Mouse (Mus musculus) layer of hippocampus, adult 11-12 months (tissue): ENCODE measurements around the gene Homer2.
A peak's percentile ranks its signal among the peaks of the same experiment; 100 is the strongest.

Experiments used
- DNase-seq: peaks from one replicate; pipeline ENCODE4 v3.0.0; 2022; ENCODE audit warnings: low spot score

The Homer2 gene

DNA sequence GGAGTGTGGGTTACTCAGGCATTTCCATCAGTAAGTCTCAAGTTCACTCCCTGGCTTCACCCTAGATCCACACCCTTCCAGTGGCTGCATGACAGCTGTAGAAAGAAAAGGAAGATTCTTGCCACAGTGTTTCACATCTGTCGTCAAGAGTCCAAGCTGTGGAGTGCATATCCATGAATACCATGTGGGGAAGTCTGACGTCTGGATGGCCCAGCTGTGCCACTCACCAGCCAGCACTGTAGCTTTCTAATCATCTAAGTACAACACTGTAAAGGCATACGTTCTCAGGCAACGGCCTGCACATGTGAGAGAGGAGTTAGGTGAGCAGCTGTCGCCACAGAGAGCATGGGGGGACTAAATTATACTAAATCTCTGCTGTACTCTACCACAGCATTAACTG lies 56.0 kb downstream of the Homer2 start:
- DNase-seq: no peak

DNA sequence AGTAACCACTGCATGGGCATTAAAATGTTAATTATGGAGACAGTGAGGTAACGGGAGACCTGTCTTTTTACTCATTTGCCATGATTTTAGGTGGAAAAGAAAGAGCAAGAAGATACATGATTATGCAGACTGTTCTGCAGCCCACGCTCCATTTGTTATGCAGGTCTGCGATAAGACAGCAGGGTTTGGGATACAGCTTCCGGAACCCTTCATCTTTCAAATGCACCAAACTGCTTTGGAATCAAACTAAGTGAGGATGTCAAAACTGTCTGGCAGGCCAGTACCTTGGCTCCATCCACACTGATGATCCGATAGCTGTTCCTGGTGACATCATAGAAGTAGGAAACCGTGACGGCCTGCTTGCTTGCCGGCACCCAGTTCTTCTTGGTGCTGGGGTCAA lies 58.1 kb downstream of the Homer2 start:
- no peak for DNase-seq

DNA sequence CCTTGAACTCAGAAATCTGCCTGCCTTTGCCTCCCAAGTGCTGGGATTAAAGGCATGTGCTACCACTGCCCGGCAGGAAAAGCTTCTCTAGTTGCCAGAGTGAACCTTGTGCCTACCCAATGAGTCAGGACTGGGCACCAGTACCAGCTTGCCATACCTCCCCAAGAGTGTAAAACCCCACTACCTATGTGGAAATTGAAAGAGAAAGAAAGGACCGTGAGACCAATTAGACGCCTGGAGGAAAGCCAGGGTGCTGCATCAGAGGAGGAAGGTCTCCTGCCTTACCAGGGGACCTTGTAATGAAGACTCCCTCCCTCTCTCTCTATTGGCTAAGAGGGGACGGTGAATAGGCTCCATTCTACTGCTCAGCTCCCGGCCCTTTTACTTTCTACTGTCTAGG lies 59.4 kb downstream of the Homer2 start:
- DNase-seq: no peak

DNA sequence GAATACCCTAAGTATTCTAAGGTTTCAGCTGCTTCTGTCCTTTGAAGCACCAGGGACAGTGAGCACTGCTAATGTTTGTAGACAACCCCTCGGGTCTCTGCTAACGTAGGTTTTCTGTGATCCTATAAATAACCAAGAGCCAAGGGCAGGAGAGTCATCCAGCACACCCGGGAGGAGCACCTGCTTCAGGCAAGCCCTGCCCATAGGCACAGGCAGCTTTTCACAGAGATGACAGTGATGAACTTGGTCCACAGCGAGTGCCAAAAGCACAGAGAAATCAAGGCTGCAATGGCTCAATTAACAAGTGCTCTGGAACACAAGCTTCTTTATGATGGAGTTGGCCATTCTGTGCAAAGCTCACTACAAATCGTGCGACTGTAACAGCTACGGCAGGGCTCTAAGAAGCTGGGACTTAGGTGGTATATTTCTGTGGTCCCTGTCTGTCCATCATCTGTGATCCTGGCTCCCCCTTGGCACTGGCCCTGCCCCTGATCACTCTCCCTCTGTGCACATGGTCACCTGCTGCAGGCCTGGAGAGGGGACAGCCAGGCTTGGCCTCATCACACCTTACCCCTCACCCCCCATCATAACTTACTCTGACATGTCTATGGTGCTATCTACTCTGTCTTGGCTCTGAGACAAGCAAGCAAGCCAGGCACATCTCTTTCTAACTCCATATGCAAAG lies 62.6 kb downstream of the Homer2 start:
- no peak for DNase-seq

DNA sequence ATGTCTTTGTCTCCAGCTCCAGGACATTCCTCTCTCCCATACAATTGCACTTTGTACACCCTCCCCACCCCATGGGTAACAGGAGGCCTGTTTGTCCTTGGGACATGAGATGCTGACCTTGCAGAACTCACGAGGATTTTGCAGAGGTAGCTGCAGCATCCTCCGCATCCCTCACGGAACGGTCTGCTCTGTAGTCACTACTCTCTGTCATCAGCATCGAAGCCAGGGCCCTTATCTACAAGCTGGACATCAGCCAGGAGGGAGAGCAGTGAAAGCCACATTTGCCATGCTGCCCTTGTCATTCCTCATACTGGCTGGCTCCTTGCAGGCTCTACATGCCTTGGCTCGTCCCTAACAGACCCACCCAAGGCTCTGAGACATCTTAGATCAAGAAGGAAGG lies 66.2 kb downstream of the Homer2 start:
- DNase-seq: no peak

DNA sequence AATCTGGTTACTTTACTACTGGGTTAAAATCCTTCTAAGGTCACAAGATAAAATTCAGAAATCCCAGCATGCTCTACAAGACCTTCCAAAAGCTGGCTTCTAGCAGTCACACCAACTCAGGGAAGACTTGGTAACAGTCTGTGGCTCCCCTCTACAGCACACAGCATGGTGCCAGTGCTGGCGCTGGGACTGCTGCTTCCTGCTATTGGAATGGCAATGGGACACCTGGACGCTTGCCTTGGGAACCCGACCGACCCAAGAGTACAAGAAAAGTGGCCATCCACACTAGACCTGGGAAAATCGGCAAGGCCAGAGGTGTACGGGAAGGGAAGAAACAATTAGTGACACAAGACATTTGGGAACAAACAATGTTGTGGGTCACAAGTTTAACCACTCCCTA lies 74.7 kb downstream of the Homer2 start:
- DNase-seq: no peak

DNA sequence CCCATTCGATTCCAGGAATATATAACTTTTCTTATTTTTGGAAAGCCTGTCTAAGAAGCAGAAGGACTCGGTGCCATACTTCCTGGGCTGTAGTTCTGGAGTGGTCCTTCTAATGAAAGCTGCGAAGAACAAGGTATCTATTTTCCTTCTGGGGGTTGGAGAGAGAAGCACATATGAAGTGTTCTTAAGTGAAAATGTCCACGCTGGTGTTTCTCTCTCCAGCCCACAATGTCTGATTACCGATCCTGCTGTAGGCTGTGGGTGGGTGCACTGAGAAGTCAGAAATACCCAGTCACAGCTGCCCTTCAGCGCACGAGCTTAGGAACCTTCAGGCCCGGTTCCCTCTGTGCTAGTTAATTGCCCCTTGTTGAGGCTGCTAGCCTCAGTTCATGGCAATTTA lies 76.1 kb downstream of the Homer2 start:
- no peak for DNase-seq

DNA sequence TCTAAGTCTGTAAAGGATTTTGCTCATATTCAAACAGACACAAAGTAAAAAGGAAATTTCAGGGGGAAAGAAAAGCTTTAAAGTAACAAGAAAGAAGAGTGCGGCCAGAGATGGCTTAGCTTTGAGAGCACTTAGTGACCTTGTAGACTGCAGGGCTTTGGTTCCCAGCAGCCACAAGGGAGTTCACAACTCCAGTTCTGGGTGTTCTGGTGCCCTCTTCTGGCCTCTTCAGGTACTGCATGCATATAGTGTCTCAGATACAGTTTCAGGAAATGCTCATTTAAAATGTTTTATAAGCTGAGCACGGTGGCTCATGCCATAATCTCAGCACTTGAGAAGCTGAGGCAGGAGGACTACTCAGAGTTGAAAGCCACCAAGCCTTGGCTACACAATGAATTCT lies 80.9 kb downstream of the Homer2 start:
- DNase-seq: peak; percentile 23

DNA sequence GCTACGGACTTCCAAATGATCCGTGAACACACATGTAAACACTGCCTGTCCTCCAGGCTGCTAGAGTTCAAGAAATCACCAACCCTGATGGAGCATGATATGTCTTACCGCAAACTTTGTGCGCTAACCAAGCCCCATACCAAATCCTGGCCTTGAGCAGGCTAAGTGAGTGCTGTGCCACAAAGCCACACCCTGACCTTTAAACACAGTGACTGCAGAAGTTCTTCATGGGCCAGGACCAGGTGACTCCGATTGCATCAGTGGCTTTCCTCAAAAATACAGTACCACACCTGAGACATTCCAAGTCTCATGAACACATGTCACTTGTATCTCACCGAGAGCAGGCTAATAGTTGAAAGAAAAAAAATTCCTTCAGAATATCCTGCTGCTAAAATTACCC lies 83.6 kb downstream of the Homer2 start:
- DNase-seq: no peak

DNA sequence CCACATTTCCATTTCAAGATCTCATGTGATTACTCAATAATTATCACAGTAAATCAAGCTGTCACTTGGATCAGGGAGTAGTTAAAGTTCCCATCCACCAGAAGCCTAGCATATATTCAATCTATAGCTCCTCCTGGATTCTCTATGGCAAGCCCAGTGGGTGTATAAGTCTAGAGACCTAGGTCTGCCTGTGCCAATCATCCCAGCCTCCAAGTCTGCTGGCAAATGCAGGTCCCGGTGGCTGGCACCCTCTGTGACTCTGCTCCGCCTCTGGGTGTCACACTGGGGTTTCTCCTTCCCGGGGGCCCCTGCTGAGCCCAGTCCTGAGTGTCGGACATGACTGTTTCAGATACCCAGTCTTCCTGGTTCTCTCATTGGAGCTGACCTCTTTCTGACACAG lies 84.5 kb downstream of the Homer2 start:
- DNase-seq: no peak

DNA sequence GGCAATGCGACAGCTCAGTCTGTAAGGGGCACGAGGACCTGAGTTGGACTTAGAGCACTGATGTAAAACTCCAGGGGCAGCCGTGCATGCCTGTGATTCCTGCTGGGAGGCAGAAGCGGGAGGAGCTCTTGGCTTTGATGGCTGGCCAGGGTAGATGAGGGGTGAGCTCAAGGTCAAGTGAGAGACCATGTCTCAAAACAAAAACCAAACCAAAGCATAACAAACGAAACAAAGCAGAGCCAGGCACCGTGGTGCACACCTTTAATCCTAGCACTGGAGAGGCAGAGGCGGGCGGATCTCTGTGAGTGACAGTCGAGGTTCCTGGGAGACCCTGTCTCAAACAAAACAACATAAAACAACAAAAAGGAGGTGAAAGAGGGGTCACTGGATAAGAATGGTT lies 92.3 kb downstream of the Homer2 start:
- DNase-seq: no peak

DNA sequence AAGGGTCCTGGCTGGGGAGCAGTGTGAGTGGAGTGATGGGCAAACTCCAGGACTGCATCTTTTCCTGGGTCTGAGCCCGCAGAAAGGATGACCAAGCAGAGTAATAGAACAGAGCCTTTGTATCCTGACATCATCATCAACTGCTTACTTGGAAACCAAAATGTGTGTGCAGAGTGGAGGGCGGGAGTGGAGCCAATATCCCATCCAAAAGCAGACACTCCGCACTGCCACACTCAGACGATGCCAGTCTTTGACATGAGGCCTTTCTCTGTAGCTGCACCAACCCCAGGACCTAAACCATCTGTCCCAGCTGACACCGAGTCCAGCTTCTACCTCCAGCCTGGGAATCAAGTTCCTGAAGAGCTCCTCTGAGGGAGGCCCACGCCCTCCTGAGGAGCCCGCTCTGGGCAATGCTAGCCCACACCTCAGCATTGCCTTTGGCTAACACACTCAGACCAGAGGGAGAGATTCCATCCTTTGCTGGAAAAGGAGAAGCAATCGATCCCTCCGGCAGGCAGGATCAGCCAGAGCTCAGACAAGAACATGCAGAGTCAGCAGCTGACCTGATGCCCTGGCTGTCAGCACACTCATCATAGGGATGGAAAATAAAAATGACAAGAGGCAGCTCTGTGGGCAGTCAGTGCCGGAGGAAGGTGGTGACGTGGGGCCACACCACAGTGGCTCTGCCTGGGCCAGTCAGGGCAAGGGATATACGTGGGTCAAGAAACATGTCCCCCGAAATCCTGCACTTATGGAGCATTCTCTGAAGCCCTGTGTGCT lies 94.3 kb downstream of the Homer2 start:
- DNase-seq: no peak

DNA sequence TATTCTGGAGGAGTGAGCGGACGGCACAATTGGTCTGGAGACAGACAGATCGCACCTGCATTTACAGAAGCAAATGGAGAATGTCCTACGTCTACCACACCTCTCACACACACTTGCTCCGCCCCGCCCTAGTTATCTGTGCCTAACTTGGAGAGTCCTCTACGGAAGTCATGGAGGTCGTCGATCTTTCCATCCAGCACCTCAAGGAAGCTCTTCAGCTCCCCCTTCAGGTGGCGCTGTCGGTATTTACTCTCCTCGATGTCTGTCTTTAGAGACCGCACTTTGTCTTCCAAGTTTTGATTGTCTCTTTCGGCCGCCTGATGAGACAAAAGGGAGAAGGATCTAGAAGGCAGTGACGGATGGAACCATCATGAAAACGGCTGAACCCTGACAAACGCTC lies 97.2 kb downstream of the Homer2 start:
- DNase-seq: peak; percentile 21

DNA sequence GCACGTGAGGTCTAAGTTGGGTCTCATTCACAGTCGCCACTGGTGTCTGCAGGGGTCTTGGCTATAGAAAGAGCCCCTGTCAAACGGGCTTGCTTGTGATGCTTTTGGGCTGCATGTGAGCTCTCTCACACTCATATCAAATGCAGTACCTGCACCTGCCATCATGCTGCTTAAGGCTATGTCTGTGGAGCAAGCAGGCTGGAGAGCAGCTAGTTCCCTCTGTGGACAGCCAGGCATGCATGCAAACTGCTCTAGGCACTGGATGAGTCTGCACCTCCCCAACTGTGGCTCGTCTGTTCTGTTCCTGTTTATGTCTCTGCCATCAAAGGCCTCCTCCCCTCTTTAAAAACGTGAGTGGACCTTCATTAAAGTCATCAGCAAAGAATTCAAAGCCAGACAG lies 100.9 kb downstream of the Homer2 start:
- DNase-seq: no peak

DNA sequence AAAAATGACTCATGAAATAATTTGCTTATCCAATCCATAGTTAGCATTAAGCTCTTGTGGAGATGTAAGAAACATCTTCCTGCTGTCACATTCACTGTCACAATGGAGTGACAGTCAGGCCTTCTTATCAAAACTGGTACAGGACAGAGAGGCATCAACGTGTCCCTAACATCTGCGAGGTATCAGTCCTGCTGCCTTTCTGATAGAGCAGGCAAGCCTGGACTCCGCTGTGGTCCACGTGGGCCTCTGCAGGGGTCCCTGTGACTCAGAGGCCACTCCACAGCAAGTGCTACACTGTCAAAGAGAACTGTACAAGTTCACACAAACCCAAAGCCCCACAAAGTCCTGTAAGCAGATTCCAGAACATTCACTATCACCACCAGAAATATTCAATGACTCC lies 101.8 kb downstream of the Homer2 start:
- DNase-seq: no peak

DNA sequence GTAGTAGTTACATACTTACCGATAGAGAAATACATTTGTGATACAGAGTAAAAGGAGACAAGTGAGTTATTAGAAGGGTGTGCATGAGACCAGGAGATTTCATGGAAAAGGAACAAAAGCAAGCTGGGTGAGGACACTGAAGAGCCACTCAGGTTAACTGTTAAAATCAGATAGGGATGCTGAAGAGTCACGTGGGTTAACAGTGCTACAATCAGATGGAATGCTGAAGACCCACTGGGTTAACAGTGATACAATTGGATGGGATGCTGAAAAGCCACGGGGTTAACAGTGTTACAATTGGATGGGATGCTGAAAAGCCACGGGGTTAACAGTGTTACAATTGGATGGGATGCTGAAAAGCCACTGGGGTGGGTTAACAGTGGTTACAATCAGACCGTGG lies 102.3 kb downstream of the Homer2 start:
- DNase-seq: no peak

DNA sequence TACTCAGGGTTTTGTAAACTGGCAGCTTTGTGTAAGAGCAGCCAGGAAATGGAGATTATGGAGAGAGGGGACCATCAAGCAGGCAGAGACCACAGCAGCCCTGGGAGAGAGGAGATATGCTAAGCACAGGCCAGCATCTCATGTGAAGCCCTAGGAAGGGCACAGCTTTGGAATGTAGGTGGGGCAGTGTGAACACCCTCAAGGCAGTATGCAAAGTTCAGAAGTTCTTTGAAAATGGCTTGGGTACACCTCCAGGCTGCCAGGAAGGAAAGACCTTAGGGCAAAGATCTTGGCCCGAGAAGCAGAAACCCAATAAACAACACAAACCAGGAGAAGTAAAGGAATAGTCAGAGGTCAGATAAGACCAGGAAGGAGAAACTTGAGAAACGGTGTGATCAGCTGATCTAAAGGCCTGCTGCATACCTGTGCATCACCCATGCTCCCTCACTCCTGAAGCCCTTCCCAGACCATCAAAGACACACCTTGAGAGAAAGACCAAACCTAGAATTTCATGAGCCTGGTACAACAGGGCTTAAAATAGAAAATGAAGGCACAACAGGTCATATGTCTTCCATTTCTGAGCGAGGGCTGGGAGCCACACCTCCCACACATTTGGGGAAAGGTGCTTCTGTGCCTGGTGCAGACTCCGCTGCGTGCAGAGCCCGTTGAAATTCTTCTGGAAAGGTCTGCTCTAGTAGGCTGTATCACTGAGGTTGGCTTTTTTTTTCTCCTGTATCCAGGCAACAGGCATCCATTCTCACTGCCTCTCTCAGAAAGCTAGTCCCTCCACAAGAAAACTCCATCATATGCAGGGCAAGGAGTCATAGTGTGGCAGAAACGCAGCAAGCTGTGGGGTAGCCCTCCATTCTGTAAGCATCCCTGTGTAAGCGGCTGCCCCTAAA lies 107.7 kb downstream of the Homer2 start:
- peak; percentile 18 for DNase-seq

DNA sequence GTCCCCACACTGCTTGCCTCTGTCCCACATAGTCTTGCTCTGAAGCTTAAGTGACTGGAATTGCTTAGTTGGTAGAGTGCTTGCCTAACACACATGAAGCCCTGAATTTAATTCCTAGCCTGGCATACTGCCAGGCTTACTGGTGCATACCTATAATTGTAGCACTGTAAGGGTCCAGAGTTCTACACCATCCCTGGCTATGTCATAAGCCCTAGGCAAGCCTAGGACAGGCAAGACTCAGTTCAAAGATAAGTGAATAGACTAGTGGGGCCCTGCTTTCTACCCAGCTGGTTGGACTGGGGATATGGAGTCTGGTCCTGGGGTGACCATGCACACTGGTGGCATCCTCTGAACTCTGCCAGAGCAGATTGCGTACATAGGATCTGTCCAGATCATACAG lies 109.7 kb downstream of the Homer2 start:
- no peak for DNase-seq

DNA sequence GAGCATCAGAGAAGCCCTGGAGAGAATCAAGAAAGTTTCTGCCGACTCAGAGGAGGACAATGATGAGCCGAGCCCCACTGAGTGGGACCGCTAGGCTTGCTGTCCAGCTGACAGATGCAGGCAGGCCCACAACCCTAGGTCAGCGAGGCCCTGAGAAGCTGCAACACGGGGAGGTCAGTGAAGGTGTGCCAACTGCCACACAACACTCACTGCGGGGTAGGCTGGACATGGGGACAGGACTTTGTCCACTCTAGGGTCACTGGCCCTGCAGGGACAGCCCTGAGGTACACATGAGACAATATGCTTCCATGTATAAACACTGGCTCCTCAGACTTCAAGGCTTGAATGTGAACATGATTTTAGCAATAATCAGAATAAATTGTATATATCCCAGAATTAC lies 111.2 kb downstream of the Homer2 start:
- DNase-seq: no peak

DNA sequence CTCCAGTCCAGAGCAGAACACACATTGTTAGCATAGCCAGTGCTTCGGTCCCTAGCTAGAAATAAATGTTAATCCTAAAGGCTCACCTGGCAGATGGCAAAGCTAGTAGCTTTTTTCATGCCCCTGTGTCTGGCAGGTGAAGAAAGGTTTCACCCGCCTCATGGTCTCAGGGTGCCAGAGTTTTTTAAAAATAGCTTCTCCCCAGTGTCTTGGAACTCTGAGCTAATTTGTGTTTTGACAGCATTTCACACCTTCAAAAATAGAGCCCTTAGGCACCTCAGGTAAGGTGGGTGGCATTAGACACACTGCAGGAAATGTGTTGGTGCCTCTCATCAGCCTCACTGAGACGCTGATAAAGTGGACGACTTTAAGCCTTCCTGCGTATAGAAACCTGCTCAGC lies 112.3 kb downstream of the Homer2 start:
- no peak for DNase-seq

DNA sequence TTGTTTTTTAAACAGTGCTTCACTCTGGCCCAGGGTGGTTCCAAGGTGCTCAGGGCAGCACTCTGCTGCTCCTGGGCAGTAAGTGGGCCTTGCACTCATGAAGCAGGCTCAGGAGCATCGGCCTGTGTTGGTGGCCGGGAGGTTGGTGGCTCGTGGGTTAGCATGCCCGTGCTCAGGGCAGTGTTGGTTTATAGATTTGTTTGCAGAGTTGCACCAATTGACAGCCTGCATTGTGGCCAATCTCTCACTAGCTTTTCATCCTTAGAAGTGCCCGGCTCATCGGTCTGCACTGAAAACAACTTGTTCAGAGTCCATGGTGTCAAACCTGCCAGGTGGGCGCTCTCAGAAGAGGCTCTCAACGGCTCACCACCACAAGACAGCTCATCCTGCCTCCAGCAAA lies 113.9 kb downstream of the Homer2 start:
- no peak for DNase-seq

DNA sequence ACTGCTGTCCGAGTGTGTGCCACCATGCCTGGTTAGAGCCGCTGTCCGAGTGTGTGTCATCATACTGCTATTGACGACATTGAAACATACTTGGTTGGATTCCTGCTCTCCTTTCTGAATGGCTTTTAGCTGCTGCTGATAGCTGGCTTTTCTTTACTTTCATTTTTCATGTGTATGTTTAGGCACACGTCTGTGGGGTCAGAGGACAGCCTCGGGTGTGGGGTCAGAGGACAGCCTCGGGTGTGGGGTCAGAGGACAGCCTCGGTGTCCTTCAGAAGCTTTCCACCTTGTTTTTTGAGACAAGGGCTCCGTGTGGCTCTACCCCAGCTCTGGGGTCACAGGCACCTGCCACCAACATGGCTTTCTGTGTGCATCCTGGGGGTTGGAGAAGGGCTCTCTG lies 114.6 kb downstream of the Homer2 start:
- no peak for DNase-seq

DNA sequence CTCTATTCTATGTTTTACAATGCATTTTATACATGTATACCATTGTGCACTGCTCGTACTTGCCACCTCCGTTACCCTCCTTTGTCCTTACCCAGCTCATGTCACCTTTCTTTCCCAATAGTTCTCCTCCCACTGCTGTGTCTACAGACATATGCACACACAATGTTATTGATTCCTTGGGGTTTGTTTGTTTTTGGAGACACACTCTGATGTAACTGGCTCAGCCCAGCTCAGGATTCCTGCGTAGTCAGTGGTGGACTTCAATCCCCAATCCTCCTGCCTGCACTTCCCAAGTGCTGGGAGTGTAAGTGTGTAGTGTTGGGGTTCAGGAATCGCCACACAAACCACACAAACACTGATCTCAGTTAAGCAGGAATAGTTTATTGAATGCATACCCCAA lies 120.1 kb downstream of the Homer2 start:
- no peak for DNase-seq
